Mouse (Mus musculus) liver, embryonic 15.5 days (tissue): ENCODE results near the gene Krtap4-8. TPM values are rescaled to one million over a fixed set of nuclear protein-coding genes. Genes with fewer than 3 reads are reported as not detected.

ENCODE experiments used
- ATAC-seq: fragments of 200-750 bp; cut with Nextera tagmentation; 2 replicates; pipeline ENCODE4 v1.8.0; 2017; ENCODE audit warnings: moderate number of reproducible peaks, mild to moderate bottlenecking, moderate library complexity; ENCODE audit not compliant: insufficient read depth
- H3K27ac ChIP-seq: fragments of 300-500 bp; sonication (generic); replicated peaks from 2 replicates; pipeline ENCODE4 v1.5.1; 2015; ENCODE audit warnings: mild to moderate bottlenecking, inconsistent platforms
- H3K27me3 ChIP-seq: fragments of 300-500 bp; sonication (generic); 2 replicates; pipeline ENCODE4 v1.6.1; 2015; ENCODE audit warnings: mild to moderate bottlenecking, inconsistent platforms
- H3K36me3 ChIP-seq: fragments of 300-500 bp; sonication (generic); replicated peaks from 2 replicates; pipeline ENCODE4 v1.6.1; 2015; ENCODE audit warnings: moderate library complexity, mild to moderate bottlenecking, inconsistent platforms
- H3K4me1 ChIP-seq: fragments of 300-500 bp; sonication (generic); replicated peaks from 2 replicates; pipeline ENCODE4 v1.6.1; 2015; ENCODE audit warnings: inconsistent platforms
- H3K4me2 ChIP-seq: fragments of 300-500 bp; sonication (generic); 2 replicates; pipeline ENCODE4 v1.6.1; 2015; ENCODE audit warnings: moderate library complexity, mild to moderate bottlenecking, inconsistent platforms
- H3K4me3 ChIP-seq: fragments of 300-500 bp; sonication (generic); replicated peaks from 2 replicates; pipeline ENCODE4 v1.5.1; 2015; ENCODE audit warnings: mild to moderate bottlenecking, inconsistent platforms
- H3K9ac ChIP-seq: fragments of 300-500 bp; sonication (generic); 2 replicates; pipeline ENCODE4 v1.6.1; 2015; ENCODE audit warnings: moderate library complexity, mild to moderate bottlenecking, inconsistent platforms
- H3K9me3 ChIP-seq: fragments of 300-500 bp; sonication (generic); replicated peaks from 2 replicates; pipeline ENCODE4 v1.6.1; 2016; ENCODE audit warnings: inconsistent platforms
- WGBS: fragments of 180-500 bp; shearing (Covaris S2); methylation state at CpG from one replicate; pipeline ENCODE4 v1.1.7; 2015; ENCODE audit warnings: mixed read lengths; ENCODE audit not compliant: insufficient replicate concordance; 5-methylcytosine and 5-hydroxymethylcytosine counted together
- polyA plus RNA-seq: library from polyadenylated mRNA; unstranded; fragments of >200 nt; fragmentation: Nextera tagmentation; extraction: Ambion mirVana; gene quantifications from 2 replicates; pipeline ENCODE4 v1.2.1, GENCODE M21; 2015

Krtap4-8 gene
- polyA plus RNA-seq, 1 experiment from 2014 or later = not detected

DNA sequence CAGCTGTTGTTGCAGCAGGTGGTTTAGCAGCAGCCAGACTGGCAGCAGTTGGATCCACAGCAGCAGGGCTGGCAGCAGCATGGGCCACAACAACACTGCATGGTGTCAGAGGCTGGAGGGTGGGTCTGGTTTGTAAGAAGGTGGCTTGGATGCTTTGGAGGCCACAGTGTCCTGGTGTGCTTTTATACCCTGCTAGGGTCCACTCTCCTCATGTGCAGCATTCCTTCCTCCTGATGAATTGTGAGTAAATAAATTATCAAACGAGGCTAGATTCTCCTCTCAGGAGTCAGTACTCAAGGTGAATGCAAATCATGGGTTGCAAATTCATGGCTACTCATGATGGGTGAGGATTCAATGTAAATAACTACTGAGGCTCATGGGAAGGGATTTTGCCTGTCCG, 46.3 kb downstream of the Krtap4-8 start, which contains the start of gene Gm14180:
Gm14180 (minus strand) TSS at position 101 of the 400 bp plus-strand sequence.
- 39% methylated on average over 2 of the region's 2 CpGs for WGBS
- no peak within 1 kb of the TSS for H3K4me3 ChIP-seq
- H3K27ac ChIP-seq = no peak within 1 kb of the TSS
- H3K9ac ChIP-seq = no peak within 1 kb of the TSS
- no peaks in the 10 kb centered on the region for H3K36me3 ChIP-seq
- no peak within 1 kb of the TSS for H3K4me2 ChIP-seq
- no peaks in the 10 kb centered on the region for H3K9me3 ChIP-seq
- H3K27me3 ChIP-seq = no peaks in the 10 kb centered on the region
- H3K4me1 ChIP-seq = no peaks in the 10 kb centered on the region
- no peak for ATAC-seq

Other genes with a start within 250 kb of the Krtap4-8 start
- not detected in 2 replicates for gene Krt40, start 237.5 kb downstream of the Krtap4-8 start, polyA plus RNA-seq
- not detected in 2 replicates for gene Krtap3-3, start 229.8 kb downstream of the Krtap4-8 start, polyA plus RNA-seq
- not detected in 2 replicates for gene Krtap3-2, start 223.9 kb downstream of the Krtap4-8 start, polyA plus RNA-seq
- gene Gm11939, start 221.2 kb downstream of the Krtap4-8 start, polyA plus RNA-seq = not detected in 2 replicates
- gene Krtap3-1, start 214.1 kb downstream of the Krtap4-8 start, polyA plus RNA-seq = not detected in 2 replicates
- gene Krtap1-5, start 199.7 kb downstream of the Krtap4-8 start, polyA plus RNA-seq = not detected in 2 replicates
- gene Krtap1-4, start 197.1 kb downstream of the Krtap4-8 start, polyA plus RNA-seq = not detected in 2 replicates
- not detected in 2 replicates for gene Krtap1-3, start 189.4 kb downstream of the Krtap4-8 start, polyA plus RNA-seq
- gene Krtap9-3, start 182.6 kb downstream of the Krtap4-8 start, polyA plus RNA-seq = not detected in 2 replicates
- gene Gm11938, start 177.4 kb downstream of the Krtap4-8 start, polyA plus RNA-seq = not detected in 2 replicates
- not detected in 2 replicates for gene Gm11937, start 170.5 kb downstream of the Krtap4-8 start, polyA plus RNA-seq
- gene Krtap2-4, start 165.9 kb downstream of the Krtap4-8 start, polyA plus RNA-seq = not detected in 2 replicates
- not detected in 2 replicates for gene Gm11562, start 160.3 kb downstream of the Krtap4-8 start, polyA plus RNA-seq
- not detected in 2 replicates for gene Krtap4-1, start 152.5 kb downstream of the Krtap4-8 start, polyA plus RNA-seq
- not detected in 2 replicates for gene Krtap4-2, start 145.6 kb downstream of the Krtap4-8 start, polyA plus RNA-seq
- not detected in 2 replicates for gene Krtap4-7, start 136.6 kb downstream of the Krtap4-8 start, polyA plus RNA-seq
- not detected in 2 replicates for gene Gm11555, start 130.5 kb downstream of the Krtap4-8 start, polyA plus RNA-seq
- not detected in 2 replicates for gene Gm11563, start 121.7 kb downstream of the Krtap4-8 start, polyA plus RNA-seq
- gene Krtap4-6, start 114.7 kb downstream of the Krtap4-8 start, polyA plus RNA-seq = not detected in 2 replicates
- gene Gm14190, start 90.0 kb downstream of the Krtap4-8 start, polyA plus RNA-seq = not detected in 2 replicates
- gene Gm14180, start 46.4 kb downstream of the Krtap4-8 start, polyA plus RNA-seq = not detected in 2 replicates
- gene Gm11595, start 7.8 kb downstream of the Krtap4-8 start, polyA plus RNA-seq = not detected in 2 replicates
- not detected in 2 replicates for gene Krtap4-9, start 4.5 kb upstream of the Krtap4-8 start, polyA plus RNA-seq
- gene Gm11596, start 12.8 kb upstream of the Krtap4-8 start, polyA plus RNA-seq = not detected in 2 replicates
- not detected in 2 replicates for gene Gm11569, start 18.2 kb upstream of the Krtap4-8 start, polyA plus RNA-seq
- gene Gm11554, start 23.7 kb upstream of the Krtap4-8 start, polyA plus RNA-seq = not detected in 2 replicates
- not detected in 2 replicates for gene Krtap4-13, start 29.2 kb upstream of the Krtap4-8 start, polyA plus RNA-seq
- not detected in 2 replicates for gene Gm11564, start 35.0 kb upstream of the Krtap4-8 start, polyA plus RNA-seq
- gene 2300003K06Rik, start 57.4 kb upstream of the Krtap4-8 start, polyA plus RNA-seq = not detected in 2 replicates
- gene Krtap4-16, start 70.9 kb upstream of the Krtap4-8 start, polyA plus RNA-seq = not detected in 2 replicates
- gene Gm11568, start 77.2 kb upstream of the Krtap4-8 start, polyA plus RNA-seq = not detected in 2 replicates
- not detected in 2 replicates for gene Gm11559, start 83.8 kb upstream of the Krtap4-8 start, polyA plus RNA-seq
- not detected in 2 replicates for gene Krtap9-1, start 92.7 kb upstream of the Krtap4-8 start, polyA plus RNA-seq
- gene Gm11567, start 98.5 kb upstream of the Krtap4-8 start, polyA plus RNA-seq = not detected in 2 replicates
- gene Krtap31-1, start 127.2 kb upstream of the Krtap4-8 start, polyA plus RNA-seq = not detected in 2 replicates
- gene Gm11565, start 134.0 kb upstream of the Krtap4-8 start, polyA plus RNA-seq = not detected in 2 replicates
- gene Krtap31-2, start 155.6 kb upstream of the Krtap4-8 start, polyA plus RNA-seq = not detected in 2 replicates
- not detected in 2 replicates for gene Krtap9-5, start 167.8 kb upstream of the Krtap4-8 start, polyA plus RNA-seq
- not detected in 2 replicates for gene Krtap29-1, start 198.3 kb upstream of the Krtap4-8 start, polyA plus RNA-seq
- not detected in 2 replicates for gene Krtap16-1, start 205.9 kb upstream of the Krtap4-8 start, polyA plus RNA-seq
- gene Krtap17-1, start 213.3 kb upstream of the Krtap4-8 start, polyA plus RNA-seq = not detected in 2 replicates
- gene Krt33a, start 235.5 kb upstream of the Krtap4-8 start, polyA plus RNA-seq = not detected in 2 replicates
- gene Krt33b, start 249.2 kb upstream of the Krtap4-8 start, polyA plus RNA-seq = not detected in 2 replicates